Mouse (Mus musculus) hindbrain, embryonic 12.5 days (tissue): ENCODE measurements around the gene Scaf8. TPM values are rescaled to one million over a fixed set of nuclear protein-coding genes. Genes with fewer than 3 reads are reported as not detected.
"Not testable (repeated sequence)": the region's sequence is repeated elsewhere in the genome, so short reads cannot be mapped to it uniquely, and the experiment has no call there.

ENCODE experiments used
- ATAC-seq: fragments of 200-750 bp; cut with Nextera tagmentation; 2 replicates; pipeline ENCODE4 v1.8.0; 2017; ENCODE audit warnings: moderate TSS enrichment; ENCODE audit not compliant: low FRiP score
- H3K27ac ChIP-seq: fragments of 300-500 bp; sonication (generic); 2 replicates; pipeline ENCODE4 v1.5.1; 2016; ENCODE audit warnings: mild to moderate bottlenecking
- H3K27me3 ChIP-seq: fragments of 300-500 bp; sonication (generic); 2 replicates; pipeline ENCODE4 v1.6.1; 2016; ENCODE audit warnings: mild to moderate bottlenecking
- H3K36me3 ChIP-seq: fragments of 300-500 bp; sonication (generic); 2 replicates; pipeline ENCODE4 v1.6.1; 2016; ENCODE audit warnings: mild to moderate bottlenecking
- H3K4me1 ChIP-seq: fragments of 300-500 bp; sonication (generic); 2 replicates; pipeline ENCODE4 v1.6.1; 2016
- H3K4me2 ChIP-seq: fragments of 300-500 bp; sonication (generic); replicated peaks from 2 replicates; pipeline ENCODE4 v1.6.1; 2016; ENCODE audit warnings: mild to moderate bottlenecking
- H3K4me3 ChIP-seq: fragments of 300-500 bp; sonication (generic); 2 replicates; pipeline ENCODE4 v1.5.1; 2016; ENCODE audit warnings: mild to moderate bottlenecking
- H3K9ac ChIP-seq: fragments of 300-500 bp; sonication (generic); 2 replicates; pipeline ENCODE4 v1.6.1; 2016; ENCODE audit warnings: mild to moderate bottlenecking, moderate library complexity
- H3K9me3 ChIP-seq: fragments of 300-500 bp; sonication (generic); replicated peaks from 2 replicates; pipeline ENCODE4 v1.6.1; 2016; ENCODE audit warnings: mild to moderate bottlenecking
- WGBS: fragments of 180-500 bp; shearing (Covaris S2); methylation state at CpG from one replicate; pipeline ENCODE4 v1.1.7; 2016; 5-methylcytosine and 5-hydroxymethylcytosine counted together
- polyA plus RNA-seq: library from polyadenylated mRNA; unstranded; fragments of >200 nt; fragmentation: Nextera tagmentation; extraction: Ambion mirVana; gene quantifications from 2 replicates; pipeline ENCODE4 v1.2.1, GENCODE M21; 2016

Scaf8 gene
- polyA plus RNA-seq, 1 experiment from 2014 or later = 29.6 TPM

GRCm38 (mm10) chr17:3195483-3195882 lies 80.7 kb downstream of the Scaf8 start:
- H3K27me3 ChIP-seq, H3K4me1 ChIP-seq, H3K9ac ChIP-seq, H3K9me3 ChIP-seq, H3K4me3 ChIP-seq, ATAC-seq, H3K4me2 ChIP-seq, H3K27ac ChIP-seq: not testable (repeated sequence)
- H3K36me3 ChIP-seq = peaks cover 55% of the 10 kb centered on the region

GRCm38 (mm10) chr17:3200328-3200727 lies 85.6 kb downstream of the Scaf8 start:
- WGBS = 79% methylated on average over 8 of the region's 8 CpGs
- no peak for ATAC-seq
- peaks cover 43% of the 10 kb centered on the region for H3K36me3 ChIP-seq

GRCm38 (mm10) chr17:3203916-3204315 lies 89.1 kb downstream of the Scaf8 start:
- no peak overlapping the region for H3K4me2 ChIP-seq
- 86% methylated on average over 4 of the region's 4 CpGs for WGBS
- no peaks in the 10 kb centered on the region for H3K4me1 ChIP-seq
- ATAC-seq = no peak
- H3K9ac ChIP-seq = no peak overlapping the region
- no peak overlapping the region for H3K27ac ChIP-seq
- no peaks in the 10 kb centered on the region for H3K9me3 ChIP-seq
- H3K27me3 ChIP-seq = no peaks in the 10 kb centered on the region
- H3K4me3 ChIP-seq = no peak overlapping the region
- peaks cover 20% of the 10 kb centered on the region for H3K36me3 ChIP-seq

More at GRCm38 (mm10) chr17:3200328-3200727, 85.6 kb downstream of the Scaf8 start:
- H3K27me3 ChIP-seq = no peaks in the 10 kb centered on the region
- H3K4me3 ChIP-seq = no peak overlapping the region
- no peak overlapping the region for H3K4me2 ChIP-seq
- H3K9ac ChIP-seq = no peak overlapping the region
- H3K4me1 ChIP-seq = no peaks in the 10 kb centered on the region
- H3K9me3 ChIP-seq = no peaks in the 10 kb centered on the region
- H3K27ac ChIP-seq = no peak overlapping the region

GRCm38 (mm10) chr17:3204826-3205405 lies 90.1 kb downstream of the Scaf8 start:
- 96% methylated on average over 7 of the region's 7 CpGs for WGBS
- ATAC-seq = no peak
- no peaks in the 10 kb centered on the region for H3K27me3 ChIP-seq
- no peaks in the 10 kb centered on the region for H3K9me3 ChIP-seq
- H3K9ac ChIP-seq = no peak overlapping the region
- no peak overlapping the region for H3K4me3 ChIP-seq
- no peak overlapping the region for H3K27ac ChIP-seq
- no peak overlapping the region for H3K4me2 ChIP-seq
- H3K36me3 ChIP-seq = peaks cover 15% of the 10 kb centered on the region
- H3K4me1 ChIP-seq = no peaks in the 10 kb centered on the region

- Histone ChIP-seq H3K9me3 (no peaks in the 10 kb centered on the region), H3K36me3 (peaks cover 5% of the 10 kb centered on the region; the same call in 1 of the 2 replicates)
- WGBS = 90% methylated on average over 2 of the region's 2 CpGs
Observed at GRCm38 (mm10) chr17:3206527-3207398, 92.0 kb downstream of the Scaf8 start.

GRCm38 (mm10) chr17:3207529-3208240 lies 92.9 kb downstream of the Scaf8 start:
- no peaks in the 10 kb centered on the region for H3K27me3 ChIP-seq
- no peak for ATAC-seq
- WGBS = 88% methylated on average over 6 of the region's 6 CpGs

More at GRCm38 (mm10) chr17:3206527-3207398, 92.0 kb downstream of the Scaf8 start:
- no peak for ATAC-seq
- H3K27ac ChIP-seq = no peak overlapping the region
- no peak overlapping the region for H3K9ac ChIP-seq
- H3K4me1 ChIP-seq = no peaks in the 10 kb centered on the region
- no peak overlapping the region for H3K4me2 ChIP-seq
- no peak overlapping the region for H3K4me3 ChIP-seq
- no peaks in the 10 kb centered on the region for H3K27me3 ChIP-seq

GRCm38 (mm10) chr17:3208471-3208870 lies 93.7 kb downstream of the Scaf8 start:
- no peak for ATAC-seq
- no peak overlapping the region for H3K27ac ChIP-seq
- no peaks in the 10 kb centered on the region for H3K27me3 ChIP-seq
- 79% methylated on average over 1 of the region's 1 CpGs for WGBS
- H3K4me2 ChIP-seq = no peak overlapping the region
- H3K36me3 ChIP-seq = peaks cover 8% of the 10 kb centered on the region; the same call in 1 of the 2 replicates
- no peaks in the 10 kb centered on the region for H3K9me3 ChIP-seq
- no peak overlapping the region for H3K4me3 ChIP-seq
- no peaks in the 10 kb centered on the region for H3K4me1 ChIP-seq
- no peak overlapping the region for H3K9ac ChIP-seq

More at GRCm38 (mm10) chr17:3207529-3208240, 92.9 kb downstream of the Scaf8 start:
- no peaks in the 10 kb centered on the region for H3K9me3 ChIP-seq
- no peaks in the 10 kb centered on the region for H3K4me1 ChIP-seq
- H3K36me3 ChIP-seq = peaks cover 5% of the 10 kb centered on the region; the same call in 1 of the 2 replicates
- no peak overlapping the region for H3K4me3 ChIP-seq
- no peak overlapping the region for H3K9ac ChIP-seq
- no peak overlapping the region for H3K27ac ChIP-seq
- H3K4me2 ChIP-seq = no peak overlapping the region

GRCm38 (mm10) chr17:3209581-3209980 lies 94.8 kb downstream of the Scaf8 start:
- 94% methylated on average over 4 of the region's 4 CpGs for WGBS
- H3K36me3 ChIP-seq = peaks cover 8% of the 10 kb centered on the region; the same call in 1 of the 2 replicates

GRCm38 (mm10) chr17:3210134-3210533 lies 95.4 kb downstream of the Scaf8 start:
- Histone ChIP-seq H3K4me3 (no peak overlapping the region), H3K4me2 (no peak overlapping the region), H3K4me1 (no peaks in the 10 kb centered on the region), H3K36me3 (peaks cover 3% of the 10 kb centered on the region; the same call in 1 of the 2 replicates), H3K27ac (no peak overlapping the region), H3K9me3 (no peaks in the 10 kb centered on the region), H3K9ac (no peak overlapping the region), H3K27me3 (no peaks in the 10 kb centered on the region)
- WGBS = 96% methylated on average over 5 of the region's 5 CpGs
- ATAC-seq = no peak

More at GRCm38 (mm10) chr17:3209581-3209980, 94.8 kb downstream of the Scaf8 start:
- Histone ChIP-seq H3K9me3 (no peaks in the 10 kb centered on the region), H3K4me3 (no peak overlapping the region), H3K27me3 (no peaks in the 10 kb centered on the region), H3K4me2 (no peak overlapping the region), H3K4me1 (no peaks in the 10 kb centered on the region), H3K9ac (no peak overlapping the region), H3K27ac (no peak overlapping the region)
- ATAC-seq = no peak

- ATAC-seq = no peak
- Histone ChIP-seq H3K4me1 (no peaks in the 10 kb centered on the region), H3K27me3 (no peaks in the 10 kb centered on the region), H3K9me3 (no peaks in the 10 kb centered on the region), H3K4me2 (no peak overlapping the region), H3K4me3 (no peak overlapping the region), H3K36me3 (peaks cover 11% of the 10 kb centered on the region), H3K27ac (no peak overlapping the region), H3K9ac (no peak overlapping the region)
- WGBS = 77% methylated on average over 4 of the region's 4 CpGs
Observed at GRCm38 (mm10) chr17:3212105-3212504, 97.3 kb downstream of the Scaf8 start.

GRCm38 (mm10) chr17:3212886-3213285 lies 98.1 kb downstream of the Scaf8 start:
- no peaks in the 10 kb centered on the region for H3K27me3 ChIP-seq
- no peak overlapping the region for H3K27ac ChIP-seq
- no peak overlapping the region for H3K4me2 ChIP-seq
- H3K4me1 ChIP-seq = no peaks in the 10 kb centered on the region
- H3K9ac ChIP-seq = no peak overlapping the region
- H3K4me3 ChIP-seq = no peak overlapping the region
- no peaks in the 10 kb centered on the region for H3K9me3 ChIP-seq
- 93% methylated on average over 10 of the region's 10 CpGs for WGBS
- peaks cover 11% of the 10 kb centered on the region for H3K36me3 ChIP-seq
- ATAC-seq = no peak

GRCm38 (mm10) chr17:3214852-3215251 lies 100.1 kb downstream of the Scaf8 start:
- no peak for ATAC-seq
- 88% methylated on average over 2 of the region's 2 CpGs for WGBS
- H3K36me3 ChIP-seq = peaks cover 19% of the 10 kb centered on the region

More at GRCm38 (mm10) chr17:3214852-3215251, 100.1 kb downstream of the Scaf8 start:
- Histone ChIP-seq H3K9me3 (no peaks in the 10 kb centered on the region), H3K4me2 (no peak overlapping the region), H3K27me3 (no peaks in the 10 kb centered on the region), H3K4me1 (no peaks in the 10 kb centered on the region), H3K4me3 (no peak overlapping the region), H3K27ac (no peak overlapping the region), H3K9ac (no peak overlapping the region)
